Mouse (Mus musculus): ENCODE data around the gene Mc3r.

DNA sequence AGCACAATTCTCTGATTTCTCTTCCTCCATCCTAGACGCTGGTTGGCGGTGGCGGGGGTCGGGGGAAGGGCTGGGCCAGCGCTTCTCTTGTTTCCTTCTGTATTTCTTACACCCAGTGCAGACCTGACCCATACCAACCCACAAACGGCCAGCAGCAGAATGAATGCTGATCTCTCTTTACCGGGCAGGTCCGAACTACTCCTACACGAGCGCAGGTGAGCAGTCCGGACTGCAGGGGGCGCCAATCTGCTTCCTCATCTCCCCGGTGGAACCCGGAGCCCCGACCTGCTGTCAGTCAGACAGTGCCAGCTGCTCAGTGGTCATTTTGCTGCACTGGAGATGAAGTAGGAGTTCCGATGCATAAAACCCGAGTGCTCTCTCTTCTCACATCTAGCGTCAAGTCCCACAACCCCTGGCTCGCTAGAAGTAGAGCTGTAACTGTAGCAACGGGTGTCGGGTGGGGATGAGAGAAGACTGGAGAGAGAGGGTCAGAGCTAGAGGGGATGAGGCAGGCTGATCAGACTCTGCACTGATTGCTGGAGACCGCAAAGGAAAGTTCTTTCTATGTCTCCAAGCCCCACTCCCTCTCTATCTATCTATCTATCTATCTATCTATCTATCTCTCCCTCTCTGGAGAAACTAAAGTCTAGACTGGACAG lies at the start of gene Mc3r:
- TF ChIP-seq POLR2A (IDR thresholded peaks at IDR 0.05; ENCODE audit: low read depth, low read length) (no peak), CTCF (IDR thresholded peaks at IDR 0.05; ENCODE audit: borderline replicate concordance, insufficient read depth, low read length) (peak; percentile 58)
